Mouse (Mus musculus): ENCODE data around the gene Ucp1.
A peak's percentile ranks its signal among the peaks of the same experiment; 100 is the strongest.
"Not testable (repeated sequence)": the region's sequence is repeated elsewhere in the genome, so short reads cannot be mapped to it uniquely, and the experiment has no call there.

Gene Ucp1

DNA sequence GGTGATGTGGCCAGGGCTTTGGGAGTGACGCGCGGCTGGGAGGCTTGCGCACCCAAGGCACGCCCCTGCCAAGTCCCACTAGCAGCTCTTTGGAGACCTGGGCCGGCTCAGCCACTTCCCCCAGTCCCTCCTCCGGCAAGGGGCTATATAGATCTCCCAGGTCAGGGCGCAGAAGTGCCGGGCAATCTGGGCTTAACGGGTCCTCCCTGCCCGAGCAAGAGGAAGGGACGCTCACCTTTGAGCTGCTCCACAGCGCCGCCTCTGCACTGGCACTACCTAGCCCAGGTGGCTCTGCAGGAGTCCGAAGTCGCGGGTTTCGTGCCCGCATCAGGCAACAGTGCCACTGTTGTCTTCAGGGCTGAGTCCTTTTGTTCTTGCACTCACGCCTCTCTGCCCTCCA, at the start of gene Ucp1:
Gene Ucp1 (plus strand): TSS at position 177 of the 400 bp plus-strand sequence.
- DNase-seq (ENCODE audit: low spot score in 2 of 2) = no peak

DNA sequence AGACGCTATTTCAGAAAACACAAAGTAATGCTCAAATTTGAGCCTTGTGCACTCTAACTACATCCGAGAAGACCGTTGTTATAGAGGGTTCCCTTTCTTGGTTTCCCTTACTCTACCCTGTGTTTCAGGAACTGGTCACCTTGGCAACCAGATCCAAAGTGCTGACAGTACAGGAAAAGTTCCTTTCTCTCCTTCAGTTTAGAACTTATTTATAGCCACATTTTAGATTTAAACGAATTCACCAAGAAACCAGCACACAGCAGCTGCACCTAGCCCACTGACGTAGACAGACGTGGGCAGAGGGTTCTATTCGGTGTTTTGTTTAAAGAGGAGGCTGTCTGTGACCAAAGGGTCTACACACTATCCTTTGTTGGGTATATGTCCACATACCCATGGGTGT, 46.0 kb upstream of the Ucp1 start:
- DNase-seq (ENCODE audit: low spot score in 2 of 2) = peak; percentile 63 to 80

DNA sequence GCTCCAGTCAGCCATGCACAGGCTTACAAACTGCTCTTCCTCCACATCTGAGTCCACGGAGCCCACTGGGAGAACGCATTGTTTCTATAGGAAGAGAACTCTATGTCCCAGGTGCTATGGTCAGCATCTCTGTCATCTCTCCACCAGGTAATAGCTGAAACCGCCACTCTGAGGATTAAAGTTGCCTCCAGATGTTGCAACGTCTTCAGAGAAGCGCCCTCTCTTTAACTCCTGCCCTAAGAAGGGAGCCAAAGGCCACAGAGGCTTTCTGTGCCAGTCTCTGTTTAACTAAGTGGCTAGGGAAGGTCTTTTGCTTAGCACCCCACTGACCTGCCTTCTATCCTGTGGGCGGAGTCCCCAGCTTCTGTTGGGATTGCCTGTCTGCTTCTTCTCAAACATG, 39.3 kb upstream of the Ucp1 start:
- DNase-seq (ENCODE audit: low spot score in 2 of 2) = no peak

DNA sequence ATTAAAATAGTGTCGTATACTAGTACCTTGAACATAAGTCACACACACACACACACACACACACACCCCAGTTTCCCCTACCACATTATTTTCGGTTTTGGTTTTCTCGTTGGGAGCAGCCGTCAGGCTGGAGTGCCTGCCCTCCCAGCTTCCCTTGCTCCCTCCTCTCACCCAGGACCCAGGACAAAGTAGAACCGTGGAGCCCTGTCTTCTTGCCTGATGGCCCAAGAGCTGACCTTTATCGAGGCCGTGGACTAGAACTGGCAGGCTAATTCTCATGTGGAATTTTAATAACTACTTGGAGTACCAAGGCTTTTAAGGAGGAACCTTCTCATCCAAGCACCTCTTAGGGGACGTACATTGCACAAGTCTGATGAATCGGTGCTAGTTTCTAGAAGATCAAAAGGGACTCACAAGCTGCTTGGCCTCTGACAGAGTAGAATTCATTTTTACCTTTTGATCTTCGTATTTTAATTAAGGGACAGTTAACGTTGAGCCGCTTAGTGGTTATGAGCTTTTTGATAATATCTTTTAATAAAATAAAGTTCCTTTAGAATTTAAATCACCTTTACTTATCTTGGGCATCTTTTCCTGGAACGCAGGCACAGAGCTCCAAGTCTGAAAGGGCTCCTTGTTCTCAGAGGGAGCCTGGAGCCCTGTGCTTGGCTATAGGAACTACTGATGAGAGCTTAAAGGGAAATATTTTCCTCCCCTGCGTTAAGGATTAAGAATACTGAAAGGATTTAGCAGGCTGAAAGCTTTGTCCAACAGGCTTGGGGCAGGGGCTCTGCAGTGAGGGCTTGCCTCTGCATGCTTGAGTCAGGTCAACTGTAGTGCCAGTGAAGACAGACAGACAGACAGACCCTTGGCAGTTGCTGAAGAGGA, 38.5 kb upstream of the Ucp1 start:
- no peak for DNase-seq (ENCODE audit: low spot score in 2 of 2)

DNA sequence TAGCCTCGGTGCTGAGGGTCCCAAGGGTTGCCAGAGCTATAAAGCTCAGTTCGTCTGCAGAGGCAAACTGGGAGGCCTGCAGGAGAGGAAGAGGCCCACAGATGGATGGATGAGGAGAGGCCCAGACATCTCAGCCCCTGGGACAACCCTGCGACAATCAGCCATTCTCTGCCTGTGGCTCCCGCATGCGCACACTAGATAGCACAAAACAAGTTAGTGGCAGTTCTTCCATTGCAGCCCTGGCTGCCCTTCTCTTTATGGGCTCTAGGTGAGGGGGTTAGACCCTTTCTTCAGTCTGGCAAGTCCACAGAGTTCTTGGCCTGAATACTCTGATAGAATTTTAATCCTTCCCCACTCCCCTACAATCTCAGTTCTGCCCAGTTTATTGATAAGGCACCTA, 37.4 kb upstream of the Ucp1 start:
- DNase-seq (ENCODE audit: low spot score in 2 of 2) = no peak

DNA sequence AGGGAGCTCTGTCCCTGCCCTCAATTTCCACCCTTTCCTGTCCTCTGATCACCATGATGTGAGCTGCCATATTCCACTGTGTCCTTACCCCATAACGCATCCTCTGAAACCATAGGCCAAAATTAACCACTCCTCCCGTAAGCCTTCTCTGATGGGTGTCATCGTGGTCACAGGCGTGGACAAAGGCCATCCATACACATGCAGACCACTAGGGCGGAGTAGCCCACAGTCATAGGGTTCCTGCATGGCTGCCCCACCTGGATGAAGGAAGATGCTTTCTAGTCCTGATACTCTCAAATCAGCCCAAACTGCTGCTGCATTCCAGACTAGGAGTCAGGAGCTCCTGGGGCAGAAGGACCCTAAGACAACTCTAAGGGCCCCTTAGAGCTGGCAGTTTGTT, 32.5 kb upstream of the Ucp1 start:
- no peak for DNase-seq (ENCODE audit: low spot score in 2 of 2)

DNA sequence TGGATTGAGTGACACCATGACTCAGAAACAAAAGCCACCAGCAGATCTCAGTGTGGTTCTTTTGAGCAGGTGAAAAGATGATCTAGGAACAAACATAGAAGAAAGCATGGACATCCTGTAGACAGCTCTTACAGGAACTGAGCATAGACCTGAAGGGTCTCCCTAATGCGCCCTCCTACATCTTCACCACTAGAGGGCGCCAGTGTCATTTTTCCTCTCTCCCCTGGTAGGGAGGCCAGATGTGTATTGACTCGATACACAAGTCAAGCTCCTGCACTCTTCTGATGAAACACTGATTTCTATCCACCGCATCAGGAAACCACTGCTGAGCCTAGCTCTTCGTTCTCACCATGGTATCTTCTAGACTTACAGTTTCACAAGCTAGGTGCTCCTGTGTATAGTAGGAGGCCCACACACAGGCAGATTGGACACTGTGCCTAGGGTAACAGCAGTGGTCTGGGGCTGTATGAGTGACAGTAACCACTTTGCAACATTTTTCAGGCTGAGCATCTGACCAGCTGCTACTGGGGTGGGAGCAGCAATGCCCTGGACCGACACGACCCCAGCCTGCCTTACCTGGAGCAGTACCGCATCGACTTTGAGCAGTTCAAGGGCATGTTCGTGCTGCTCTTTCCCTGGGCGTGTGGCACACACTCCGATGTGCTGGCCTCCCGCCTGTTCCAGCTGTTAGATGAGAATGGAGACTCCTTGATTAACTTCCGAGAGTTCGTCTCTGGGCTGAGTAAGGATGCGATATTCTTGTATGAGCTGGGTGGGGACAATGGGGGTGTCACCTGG, 29.5 kb upstream of the Ucp1 start:
- DNase-seq (ENCODE audit: low spot score in 2 of 2) = peak in 1 of 2 experiments; percentile 56

DNA sequence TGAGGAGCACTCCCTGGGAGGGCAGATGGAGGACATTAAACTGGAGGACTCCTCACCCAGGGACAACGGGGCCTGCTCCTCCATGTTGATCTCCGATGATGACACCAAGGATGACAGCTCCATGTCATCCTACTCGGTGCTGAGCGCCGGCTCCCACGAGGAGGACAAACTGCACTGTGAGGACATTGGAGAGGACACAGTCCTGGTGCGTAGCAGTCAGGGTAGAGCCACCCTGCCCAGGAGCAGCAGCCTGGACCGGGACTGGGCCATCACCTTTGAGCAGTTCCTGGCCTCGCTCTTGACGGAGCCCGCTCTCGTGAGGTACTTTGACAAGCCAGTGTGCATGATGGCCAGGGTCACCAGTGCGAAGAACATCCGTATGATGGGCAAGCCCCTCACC, 19.0 kb upstream of the Ucp1 start:
- DNase-seq (ENCODE audit: low spot score in 2 of 2) = no peak

DNA sequence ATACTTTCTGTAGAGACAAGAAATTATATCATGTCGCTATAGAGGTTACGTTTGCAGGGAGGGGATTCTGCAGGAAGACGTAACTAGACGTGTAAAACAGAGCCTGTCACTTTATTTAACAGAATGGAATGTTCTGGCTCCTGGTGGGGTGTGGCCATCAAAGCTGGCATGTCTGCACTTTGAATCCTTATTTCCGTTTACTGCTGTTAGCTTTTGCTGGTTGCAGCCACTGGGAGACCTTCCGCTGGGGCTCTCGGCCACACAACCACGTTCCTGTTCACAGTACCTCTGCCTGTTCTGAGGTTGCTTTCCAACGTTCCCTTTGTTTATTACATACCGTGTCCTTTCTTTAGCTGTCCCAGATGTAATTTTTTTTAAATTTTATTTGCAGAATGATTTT, 17.7 kb upstream of the Ucp1 start:
- DNase-seq (ENCODE audit: low spot score in 2 of 2) = no peak

DNA sequence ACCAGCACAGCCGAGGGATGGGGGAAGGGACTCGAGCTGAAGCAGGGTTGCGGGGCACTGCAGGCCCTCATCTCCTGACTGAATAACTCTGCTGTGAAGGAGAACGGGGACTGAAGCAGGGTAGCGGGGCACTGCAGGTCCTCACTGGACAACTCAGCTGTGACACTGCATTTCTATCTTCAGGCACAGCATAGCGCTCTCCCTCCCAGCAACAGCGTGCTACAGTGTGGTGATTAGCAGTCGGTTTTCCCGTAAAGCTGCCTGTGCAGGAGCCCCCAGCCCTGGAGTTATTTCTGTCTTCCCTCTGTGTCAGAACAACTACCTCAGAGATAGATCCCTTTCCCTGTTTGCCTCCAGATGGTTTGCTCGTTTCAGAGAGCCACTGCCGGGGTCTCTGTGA, 15.7 kb upstream of the Ucp1 start:
- no peak for DNase-seq (ENCODE audit: low spot score in 2 of 2)

DNA sequence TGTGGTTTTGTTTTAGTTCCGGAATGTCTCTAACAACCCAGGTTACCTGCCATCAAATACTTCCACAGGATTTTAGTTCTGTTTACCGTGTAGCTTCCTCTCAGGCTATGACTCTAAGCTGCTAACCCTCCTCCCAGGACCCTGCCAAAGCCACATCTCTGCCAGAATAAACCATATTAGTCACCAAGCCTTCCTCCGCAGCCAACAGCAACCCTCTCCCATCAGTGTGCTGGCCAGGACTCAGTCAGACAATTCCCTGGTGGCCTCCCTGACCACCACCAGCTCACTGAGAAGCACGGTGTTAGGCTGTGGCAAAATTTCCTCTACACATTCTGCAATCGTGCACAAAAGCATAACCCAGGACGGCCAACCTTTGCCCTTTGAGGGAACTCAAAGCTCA, 11.7 kb upstream of the Ucp1 start:
- DNase-seq (ENCODE audit: low spot score in 2 of 2) = no peak

DNA sequence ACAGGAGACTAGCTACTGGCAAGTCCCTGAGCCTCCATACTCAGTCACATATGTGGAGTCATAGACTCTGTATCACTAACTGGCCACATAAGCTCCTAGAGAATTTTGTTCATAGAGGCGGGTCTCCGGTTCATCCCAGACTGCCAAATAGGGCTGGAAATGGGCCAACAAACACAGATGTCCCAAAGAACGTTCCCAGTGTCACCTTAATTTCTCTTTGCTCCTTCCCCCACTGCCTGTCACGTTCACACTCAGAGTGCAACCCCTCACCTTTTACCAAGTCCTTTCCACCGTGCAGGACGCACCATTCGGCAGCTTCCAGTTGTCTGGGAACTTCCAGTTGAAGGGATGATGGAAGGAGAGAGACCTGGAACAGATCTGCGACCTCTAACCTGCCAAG, 4.8 kb upstream of the Ucp1 start:
- no peak for DNase-seq (ENCODE audit: low spot score in 2 of 2)

DNA sequence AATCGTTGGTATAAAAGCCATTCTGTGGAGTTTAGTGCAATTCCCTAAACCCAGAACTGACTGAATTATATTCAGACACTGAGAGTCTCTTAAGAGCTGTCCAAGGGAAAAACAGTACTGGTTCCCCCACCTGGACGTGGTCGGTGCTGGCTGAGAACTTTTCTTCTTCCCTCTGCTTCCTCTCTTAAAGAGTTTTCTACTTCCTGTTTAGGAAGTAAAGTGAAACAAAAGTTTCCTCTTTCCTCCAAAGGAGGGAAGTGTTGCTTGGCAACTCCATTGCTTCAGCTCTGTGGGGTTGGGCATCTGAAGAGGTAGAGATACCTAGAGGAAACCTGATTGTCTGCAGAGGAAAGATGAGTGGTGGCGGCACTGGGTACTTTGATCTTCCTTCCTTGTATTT, 7.2 kb downstream of the Ucp1 start:
- no peak for DNase-seq (ENCODE audit: low spot score in 2 of 2)

DNA sequence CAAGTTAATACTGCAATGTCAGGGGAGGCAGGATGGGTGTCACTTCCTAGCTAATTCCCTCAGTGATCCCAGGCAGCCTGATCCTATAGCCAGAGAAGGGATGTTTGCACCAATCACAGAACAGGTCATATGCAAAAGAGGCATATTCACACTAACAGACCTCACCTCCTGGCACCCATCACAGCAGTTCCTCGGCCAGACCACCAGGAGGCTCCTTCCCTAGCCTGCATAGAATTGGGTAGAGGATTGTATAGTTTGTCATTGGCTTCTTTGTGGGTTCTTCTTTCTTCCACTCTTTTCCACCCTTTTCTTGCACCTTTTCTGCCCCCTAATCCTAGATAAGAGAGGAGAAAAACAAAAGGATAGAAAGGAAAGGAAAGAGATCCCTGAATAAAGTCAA, 10.0 kb downstream of the Ucp1 start:
- DNase-seq (ENCODE audit: low spot score in 2 of 2) = no peak

DNA sequence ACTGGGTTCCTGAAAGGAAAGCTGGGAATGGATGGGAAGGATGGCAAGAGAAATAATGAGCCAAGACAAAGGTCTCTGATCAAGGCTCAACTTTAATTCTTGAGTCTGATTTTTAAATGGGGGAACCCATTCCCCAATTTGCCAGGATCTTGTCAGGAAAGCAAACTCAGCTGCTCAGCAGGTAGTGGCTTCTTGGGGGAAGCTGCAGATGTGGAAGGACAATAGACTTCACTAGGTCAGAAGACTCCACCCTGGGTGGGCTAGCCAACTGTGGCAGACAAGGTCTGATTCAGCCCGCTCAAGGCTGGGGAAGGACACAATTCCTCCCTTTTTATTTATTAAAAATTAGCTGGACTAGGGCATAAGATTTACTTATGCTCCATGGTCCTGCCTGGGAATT, 14.8 kb downstream of the Ucp1 start:
- no peak for DNase-seq (ENCODE audit: low spot score in 2 of 2)

DNA sequence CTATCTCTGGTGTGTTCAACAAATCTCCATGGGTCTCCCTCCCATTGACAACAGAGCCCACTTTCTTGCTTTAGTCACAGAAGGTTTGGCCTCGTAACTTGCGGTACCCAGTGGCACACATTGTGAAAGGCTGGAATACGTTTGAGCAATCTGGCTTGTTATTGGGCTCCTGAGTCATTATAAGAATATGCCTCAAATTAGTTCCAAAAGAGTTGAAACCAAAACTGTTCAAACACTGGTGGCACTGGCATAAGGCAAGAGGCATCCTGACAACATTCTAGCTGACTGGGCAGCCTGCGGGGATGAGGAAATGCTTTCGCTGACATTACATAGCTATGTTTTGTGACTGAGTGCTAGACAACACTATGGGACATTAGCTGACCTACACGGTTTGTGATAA, 19.7 kb downstream of the Ucp1 start:
- no peak for DNase-seq (ENCODE audit: low spot score in 2 of 2)

DNA sequence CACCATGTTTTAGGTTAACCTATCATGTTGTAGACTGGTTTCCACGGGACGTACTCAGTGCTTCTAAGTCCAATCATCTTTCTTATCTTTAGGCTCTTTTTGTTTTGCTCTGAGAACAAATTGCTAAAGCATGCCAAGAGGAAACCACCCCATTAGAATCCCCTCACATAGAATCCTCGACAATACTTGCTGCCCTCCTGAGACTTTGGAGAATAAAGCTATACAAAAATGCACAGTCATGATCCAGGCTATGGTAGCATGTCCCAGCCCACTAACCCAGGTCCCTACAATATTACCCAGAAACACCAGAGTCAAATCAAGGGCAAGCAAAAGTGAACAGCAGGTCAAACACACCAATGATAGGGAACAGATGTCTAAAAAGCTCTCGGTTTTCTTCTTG, 24.9 kb downstream of the Ucp1 start:
- not testable (repeated sequence) for DNase-seq (ENCODE audit: low spot score in 2 of 2)

DNA sequence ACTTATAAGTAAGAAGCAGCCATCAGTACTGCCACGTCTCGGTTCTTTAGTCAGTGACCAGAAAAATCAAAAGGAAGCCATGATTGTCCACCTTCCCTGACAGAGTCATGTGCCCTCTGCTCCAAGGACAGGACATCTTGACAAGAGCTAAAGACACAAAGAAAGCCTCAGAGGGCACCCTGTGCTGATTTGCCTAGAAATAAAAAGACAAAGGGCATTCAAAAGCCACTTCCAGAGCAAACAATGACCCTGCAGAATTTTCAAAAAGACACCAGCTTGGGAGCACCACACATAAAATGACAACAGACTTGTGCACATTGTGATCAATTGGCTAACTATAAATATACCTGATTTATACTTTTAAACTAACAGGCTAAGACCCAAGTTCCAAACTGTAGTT, 25.5 kb downstream of the Ucp1 start:
- DNase-seq (ENCODE audit: low spot score in 2 of 2) = no peak

DNA sequence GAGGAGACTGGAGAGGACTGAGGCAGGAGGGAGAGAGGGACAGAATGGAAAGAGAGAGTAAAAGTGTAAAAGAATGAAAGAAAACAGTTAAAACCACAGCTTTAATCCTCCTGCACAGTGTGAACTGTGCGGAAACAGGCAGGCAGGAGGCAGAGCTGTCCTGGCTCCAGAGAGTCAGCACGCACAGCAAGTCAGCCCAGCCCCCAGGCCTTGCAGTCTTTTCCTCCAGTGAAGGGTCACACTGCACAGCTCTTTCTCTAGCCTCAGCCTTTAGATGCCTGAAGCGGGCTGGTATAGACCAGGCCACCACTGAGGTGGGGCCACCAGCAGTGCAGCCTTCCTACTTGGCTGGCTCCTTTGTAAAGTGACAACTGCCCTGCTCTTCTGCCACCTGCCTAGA, 30.4 kb downstream of the Ucp1 start:
- no peak for DNase-seq (ENCODE audit: low spot score in 2 of 2)

DNA sequence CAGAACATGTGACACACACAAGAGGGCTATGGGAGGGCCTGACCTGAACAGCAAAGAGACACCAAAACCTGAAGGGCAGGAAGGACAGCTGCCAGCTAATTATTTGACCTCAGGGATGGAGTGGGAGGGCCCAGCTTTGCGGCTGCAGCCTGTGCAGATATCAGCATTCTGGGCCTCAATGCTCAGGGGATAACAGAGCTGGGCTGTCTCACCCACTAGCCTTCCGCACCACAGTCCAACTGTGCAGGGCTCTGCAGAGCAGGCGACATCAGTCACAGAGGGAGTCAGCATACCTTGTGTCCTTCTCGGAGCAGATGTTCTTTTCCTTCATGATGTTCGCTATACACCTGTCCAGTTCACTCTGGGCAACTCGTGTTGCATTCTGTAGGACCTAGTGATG, 32.2 kb downstream of the Ucp1 start:
- no peak for DNase-seq (ENCODE audit: low spot score in 2 of 2)

DNA sequence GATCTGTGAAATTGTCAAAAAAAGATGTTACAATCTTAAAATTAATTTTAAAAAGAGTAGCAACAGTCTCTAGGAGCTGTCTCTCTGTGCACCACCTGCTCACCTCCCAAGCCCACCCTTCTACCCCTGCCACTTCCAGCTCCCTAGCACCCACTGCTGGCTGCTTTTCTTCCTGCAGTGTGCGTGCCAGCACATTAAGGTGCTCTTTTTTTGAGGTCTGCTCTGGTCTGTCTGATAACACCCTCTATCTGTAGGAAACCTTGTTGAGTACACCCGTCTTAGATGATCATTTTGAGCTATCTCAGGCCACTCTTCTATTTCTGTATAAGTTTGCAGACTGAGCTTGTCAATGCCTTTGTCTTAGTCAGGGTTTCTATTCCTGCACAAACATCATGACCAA, 32.9 kb downstream of the Ucp1 start:
- no peak for DNase-seq (ENCODE audit: low spot score in 2 of 2)

DNA sequence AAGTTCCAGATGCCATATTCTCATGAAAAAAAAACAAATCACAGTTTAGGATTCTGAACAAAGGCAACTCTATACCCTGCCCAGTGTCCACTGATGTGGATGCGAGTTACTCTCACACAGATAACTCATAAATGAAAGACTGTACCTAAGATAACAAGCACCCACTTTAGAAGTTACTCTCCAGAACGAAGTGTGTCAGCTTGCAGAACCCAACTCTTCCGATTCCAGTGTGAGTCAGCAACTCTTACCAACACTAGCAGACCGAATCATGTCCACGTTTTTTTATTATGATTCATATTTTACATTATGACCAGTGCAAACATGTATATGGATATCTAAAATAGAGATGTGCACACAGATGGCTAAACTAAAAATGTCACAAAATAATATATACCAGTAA, 37.7 kb downstream of the Ucp1 start:
- DNase-seq (ENCODE audit: low spot score in 2 of 2) = no peak

DNA sequence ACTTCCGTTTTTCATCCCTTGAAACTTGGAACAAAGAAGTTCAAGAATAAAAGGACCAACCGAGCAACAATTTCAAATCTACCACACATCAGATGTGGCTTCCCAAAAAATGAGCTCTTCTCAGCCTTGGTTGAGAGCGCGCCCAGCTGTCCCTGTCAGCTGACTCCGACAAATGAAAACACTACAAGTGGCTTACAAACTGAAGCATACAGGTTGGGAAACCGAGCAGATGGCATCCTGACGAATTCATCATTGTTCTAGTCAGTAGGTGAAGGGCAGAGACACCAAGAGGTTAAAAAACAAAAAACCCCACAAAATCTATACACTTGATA, 41.4 kb downstream of the Ucp1 start:
- peak; percentile 50 to 56 for DNase-seq (ENCODE audit: low spot score in 2 of 2)

All from right cerebral cortex, postnatal 10 days (tissue).